In the genomic region with DNA sequence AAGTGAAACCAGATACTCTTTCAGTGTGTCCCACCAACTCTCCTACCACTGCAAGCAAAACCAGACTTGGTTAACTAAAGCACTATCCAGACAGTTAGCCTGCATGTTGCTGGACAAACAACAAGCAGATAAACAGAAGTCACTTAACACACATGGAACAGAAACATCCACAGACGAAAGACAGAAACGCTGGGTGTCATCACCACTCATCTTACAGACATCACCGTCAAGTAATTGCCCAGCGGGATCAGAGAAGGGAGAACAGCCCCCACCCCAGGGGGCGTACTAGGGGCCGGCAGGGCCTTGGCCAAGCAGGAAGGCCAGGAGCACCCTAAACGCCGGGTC, we compare ENCODE assay signal across 8 mouse cellular contexts. TPM values are rescaled to one million over a fixed set of nuclear protein-coding genes. Genes with fewer than 3 reads are reported as not detected.
DNase-seq lines count a peak whose midpoint lies in the region; ATAC-seq and TF ChIP-seq lines count a peak whose summit lies in the region.

No protein-coding gene starts in this region.

- H3K27me3 ChIP-seq in heart, embryonic 14.5 days (ENCODE audit: control insufficient read depth, insufficient read depth, low read length) = no peaks in the 10 kb centered on the region
- H3K27me3 ChIP-seq in G1E (ENCODE audit: insufficient read depth, low read length) = no peaks in the 10 kb centered on the region
- H3K27me3 ChIP-seq in forebrain, embryonic 16.5 days (replicated peaks; ENCODE audit: control insufficient read depth, insufficient read depth, low read length) = no peaks in the 10 kb centered on the region
- H3K27me3 ChIP-seq in midbrain, embryonic 10.5 days (ENCODE audit: low read depth, poor library complexity, severe bottlenecking) = no peaks in the 10 kb centered on the region

- TF ChIP-seq CTCF in G1E (IDR thresholded peaks at IDR 0.05; ENCODE audit: low read depth, low read length) = no peak

- no peak for ATAC-seq in heart, embryonic 14.5 days (ENCODE audit: insufficient number of reproducible peaks, insufficient read depth, low FRiP score, low read depth)
- ATAC-seq in G1E (ENCODE audit: extremely low read depth, insufficient number of reproducible peaks, low FRiP score, poor library complexity, severe bottlenecking) = no peak; the same call in 1 of the 2 replicates
- ATAC-seq in forebrain, embryonic 16.5 days = no peak

- intact Hi-C loops in heart, postnatal 36 days (cut with DNase I) = loop anchor here (5.0 kb wide), 1 partner anchor 60 kb away; no protein-coding TSS in a partner anchor

- WGBS in heart, embryonic 14.5 days = 1% methylated on average over 8 of the region's 8 CpGs
- 0% methylated on average over 8 of the region's 8 CpGs for WGBS in forebrain, embryonic 16.5 days
- 0% methylated on average over 8 of the region's 8 CpGs for WGBS in midbrain, embryonic 10.5 days

- H3K27ac ChIP-seq in heart, embryonic 14.5 days (replicated peaks in 1 of 2; ENCODE audit: control insufficient read depth in 1 of 2, insufficient read depth in 1 of 2, low read depth in 2 of 2, low read length in 2 of 2) = peak overlapping the region; percentile 30 to 55; a peak in 2 of 4 replicates
- no peak overlapping the region for H3K27ac ChIP-seq in forebrain, embryonic 16.5 days (ENCODE audit: low read length)
- peak overlapping the region; percentile 85 for H3K27ac ChIP-seq in midbrain, embryonic 10.5 days (replicated peaks)

- no peak for DNase-seq in heart, postnatal 36 days
- DNase-seq in G1E (ENCODE audit: low spot score) = no peak
- no peak for DNase-seq in midbrain, embryonic 10.5 days (ENCODE audit: low spot score)
- no peak for DNase-seq in adrenal gland, adult (ENCODE audit: inconsistent age in 2 of 2, low spot score in 1 of 2)
- no peak for DNase-seq in adrenal gland, adult 18-20 months (ENCODE audit: low spot score in 2 of 2)
- no peak for DNase-seq in T-cell, adult 2 months (ENCODE audit: low spot score)

- H3K9ac ChIP-seq in heart, embryonic 14.5 days (ENCODE audit: low read length) = peak overlapping the region; percentile 79
- peak overlapping the region; percentile 85 for H3K9ac ChIP-seq in forebrain, embryonic 16.5 days (replicated peaks; ENCODE audit: low read depth, low read length)

- H3K4me2 ChIP-seq in heart, embryonic 14.5 days (ENCODE audit: low read length) = peak overlapping the region; percentile 74
- peak overlapping the region; percentile 69 for H3K4me2 ChIP-seq in forebrain, embryonic 16.5 days (ENCODE audit: low read length)

- peak overlapping the region; percentile 67 to 99 for H3K4me3 ChIP-seq in heart, embryonic 14.5 days (ENCODE audit: control insufficient read depth in 1 of 2, insufficient read depth in 1 of 2, low read depth in 1 of 2, low read length in 2 of 2)
- peak overlapping the region; percentile 99 for H3K4me3 ChIP-seq in G1E (ENCODE audit: low read depth, low read length)
- peak overlapping the region; percentile 80 for H3K4me3 ChIP-seq in forebrain, embryonic 16.5 days (replicated peaks; ENCODE audit: low read length)
- peak overlapping the region; percentile 71 for H3K4me3 ChIP-seq in midbrain, embryonic 10.5 days

- no peaks in the 10 kb centered on the region for H3K9me3 ChIP-seq in heart, embryonic 14.5 days (ENCODE audit: control insufficient read depth, low read length)
- H3K9me3 ChIP-seq in G1E (replicated peaks) = peaks cover 2% of the 10 kb centered on the region; the same call in 1 of the 2 replicates
- H3K9me3 ChIP-seq in forebrain, embryonic 16.5 days (ENCODE audit: control insufficient read depth, low read length) = no peaks in the 10 kb centered on the region
- no peaks in the 10 kb centered on the region; the same call in 1 of the 2 replicates for H3K9me3 ChIP-seq in midbrain, embryonic 10.5 days (replicated peaks)

- peaks cover 41% of the 10 kb centered on the region for H3K36me3 ChIP-seq in heart, embryonic 14.5 days (ENCODE audit: control insufficient read depth, insufficient read depth, low read length)
- H3K36me3 ChIP-seq in G1E (replicated peaks) = peaks cover 42% of the 10 kb centered on the region
- peaks cover 13% of the 10 kb centered on the region for H3K36me3 ChIP-seq in forebrain, embryonic 16.5 days (ENCODE audit: control insufficient read depth, insufficient read depth)
- H3K36me3 ChIP-seq in midbrain, embryonic 10.5 days = peaks cover 40% of the 10 kb centered on the region

- peaks cover 0 to 13% of the 10 kb centered on the region in 2 experiments; a peak in 3 of 4 replicates for H3K4me1 ChIP-seq in heart, embryonic 14.5 days (ENCODE audit: control insufficient read depth in 2 of 2, insufficient read depth in 2 of 2, low read length in 2 of 2)
- H3K4me1 ChIP-seq in G1E (ENCODE audit: insufficient read depth, low read depth, low read length) = peaks cover 21% of the 10 kb centered on the region
- peaks cover 12% of the 10 kb centered on the region for H3K4me1 ChIP-seq in forebrain, embryonic 16.5 days (replicated peaks; ENCODE audit: control insufficient read depth, insufficient read depth, low read length)
- H3K4me1 ChIP-seq in midbrain, embryonic 10.5 days = peaks cover 24% of the 10 kb centered on the region

RNA-seq across cellular contexts. Expression of gene Gemin5, which starts 0.5 kb away (rescaled TPM):
- polyA plus RNA-seq in heart, embryonic 14.5 days (2014; fragmentation: Nextera tagmentation; extraction: Ambion mirVana) = 13.3 and 14.1 TPM in 2 replicates
- 1 to 10 TPM; 8.3 to 9.9 TPM for total RNA-seq in heart, postnatal 36 days (2021)
- 43.9 and 61.6 TPM in 2 replicates for total RNA-seq in G1E (2014; fragmentation: Nextera tagmentation)
- total RNA-seq in G1E (2017) = 25.9 and 26.3 TPM in 2 replicates
- 14.6 and 19.6 TPM in 2 replicates for polyA plus RNA-seq in G1E (2012)
- 12.8 and 14.9 TPM in 2 replicates for polyA plus RNA-seq in forebrain, embryonic 16.5 days (2015; fragmentation: Nextera tagmentation; extraction: Ambion mirVana)
- polyA plus RNA-seq in midbrain, embryonic 10.5 days (2016; fragmentation: Nextera tagmentation; extraction: Ambion mirVana) = 27.1 and 31.4 TPM in 2 replicates
- 10 to 100 TPM; 22.2 to 22.9 TPM for total RNA-seq in adrenal gland, adult 18-20 months (2021)

RNA-seq across cellular contexts. Expression of gene Mrpl22, which starts 3.7 kb away (rescaled TPM):
- 107 and 116 TPM in 2 replicates for polyA plus RNA-seq in heart, embryonic 14.5 days (2014; fragmentation: Nextera tagmentation; extraction: Ambion mirVana)
- total RNA-seq in heart, postnatal 36 days (2021) = 10 to 100 TPM; 50.3 to 53.8 TPM
- total RNA-seq in G1E (2014; fragmentation: Nextera tagmentation) = 67.5 and 82.1 TPM in 2 replicates
- total RNA-seq in G1E (2017) = 72.6 and 81.6 TPM in 2 replicates
- 9.5 and 19.0 TPM in 2 replicates for polyA plus RNA-seq in G1E (2012)
- 102 and 103 TPM in 2 replicates for polyA plus RNA-seq in forebrain, embryonic 16.5 days (2015; fragmentation: Nextera tagmentation; extraction: Ambion mirVana)
- 141 and 142 TPM in 2 replicates for polyA plus RNA-seq in midbrain, embryonic 10.5 days (2016; fragmentation: Nextera tagmentation; extraction: Ambion mirVana)
- 10 to 100 TPM; 56.9 to 69.4 TPM for total RNA-seq in adrenal gland, adult 18-20 months (2021)

RNA-seq across cellular contexts. Expression of gene Igtp, which starts 31.6 kb away (rescaled TPM):
- polyA plus RNA-seq in heart, embryonic 14.5 days (2014; fragmentation: Nextera tagmentation; extraction: Ambion mirVana) = 6.2 and 7.9 TPM in 2 replicates
- total RNA-seq in heart, postnatal 36 days (2021) = 1 to 10 TPM; 8.7 to 9.2 TPM
- total RNA-seq in G1E (2014; fragmentation: Nextera tagmentation) = 10.3 and 11.1 TPM in 2 replicates
- 9.9 and 11.0 TPM in 2 replicates for total RNA-seq in G1E (2017)
- polyA plus RNA-seq in G1E (2012) = 1.2 and 1.4 TPM in 2 replicates
- 1.3 and 1.5 TPM in 2 replicates for polyA plus RNA-seq in forebrain, embryonic 16.5 days (2015; fragmentation: Nextera tagmentation; extraction: Ambion mirVana)
- 1.0 and 2.0 TPM in 2 replicates for polyA plus RNA-seq in midbrain, embryonic 10.5 days (2016; fragmentation: Nextera tagmentation; extraction: Ambion mirVana)
- 10 to 100 TPM; 14.0 to 30.2 TPM for total RNA-seq in adrenal gland, adult 18-20 months (2021)

RNA-seq across cellular contexts. Expression of gene Irgm2, which starts 31.6 kb away (rescaled TPM):
- 4.3 and 5.6 TPM in 2 replicates for polyA plus RNA-seq in heart, embryonic 14.5 days (2014; fragmentation: Nextera tagmentation; extraction: Ambion mirVana)
- total RNA-seq in heart, postnatal 36 days (2021) = 10 to 100 TPM; 10.9 to 13.7 TPM
- total RNA-seq in G1E (2014; fragmentation: Nextera tagmentation) (6.7 and 7.1 TPM in 2 replicates), G1E (2017) (6.0 and 6.3 TPM in 2 replicates)
- 0.18 and 0.30 TPM in 2 replicates for polyA plus RNA-seq in G1E (2012)
- polyA plus RNA-seq in forebrain, embryonic 16.5 days (2015; fragmentation: Nextera tagmentation; extraction: Ambion mirVana) = 0.60 and 0.75 TPM in 2 replicates
- polyA plus RNA-seq in midbrain, embryonic 10.5 days (2016; fragmentation: Nextera tagmentation; extraction: Ambion mirVana) = 0.56 and 0.57 TPM in 2 replicates
- total RNA-seq in adrenal gland, adult 18-20 months (2021) = 10 to 100 TPM; 11.5 to 25.9 TPM
